8 mouse cellular contexts compared by ENCODE assay signal in genomic region chr5:34761509-34761908, GRCm38 (mm10). TPM values are rescaled to one million over a fixed set of nuclear protein-coding genes. Genes with fewer than 3 reads are reported as not detected.
A peak's percentile ranks its signal among the peaks of the same experiment; 100 is the strongest.
DNase-seq lines count a peak whose midpoint lies in the region; ATAC-seq lines count a peak whose summit lies in the region.

TSS of gene Htt (plus strand) at chr5:34761740.

- WGBS in hindbrain, embryonic 12.5 days, result under 1% methylated on average over 35 of the region's 35 CpGs

- peak within 1 kb of the TSS; percentile 89 for H3K9ac ChIP-seq in hindbrain, embryonic 12.5 days

- ATAC-seq in hindbrain, embryonic 12.5 days (ENCODE audit: low FRiP score), result peak; percentile 99

- H3K4me2 ChIP-seq in hindbrain, embryonic 12.5 days (replicated peaks), result peak within 1 kb of the TSS; percentile 86

- H3K4me3 ChIP-seq in hindbrain, embryonic 12.5 days, result peak within 1 kb of the TSS; percentile 78

- no peaks in the 10 kb centered on the region for H3K9me3 ChIP-seq in hindbrain, embryonic 12.5 days (replicated peaks)

- 0 out of 2 replicates have a peak, but pooled peaks cover 4% of the 10 kb centered on the region for H3K27me3 ChIP-seq in hindbrain, embryonic 12.5 days

- H3K27ac ChIP-seq in hindbrain, embryonic 12.5 days, result peak within 1 kb of the TSS; percentile 94

- H3K36me3 ChIP-seq in hindbrain, embryonic 12.5 days, result no peaks in the 10 kb centered on the region

- DNase-seq in NIH3T3 (ENCODE audit: low read depth), result peak; percentile 98
- peak; percentile 98 to 99 for DNase-seq in cerebellum, postnatal 10 days
- DNase-seq in frontal cortex, postnatal 10 days (ENCODE audit: low spot score in 2 of 2), result peak; percentile 96 to 98
- DNase-seq in layer of hippocampus, postnatal 14 days (ENCODE audit: low spot score in 2 of 2), result peak; percentile 98
- DNase-seq in lung, postnatal 14 days, result peak; percentile 97
- peak; percentile 83 for DNase-seq in retina, adult 2 months (ENCODE audit: low read depth, low spot score)
- DNase-seq in thymus, postnatal 36 days, result peak; percentile 95 to 98

- peaks cover 13% of the 10 kb centered on the region for H3K4me1 ChIP-seq in hindbrain, embryonic 12.5 days

RNA-seq across cellular contexts. Expression of gene Htt, which starts in this region (rescaled TPM):
- polyA plus RNA-seq in hindbrain, embryonic 12.5 days (2016; fragmentation: Nextera tagmentation; extraction: Ambion mirVana), result 19.0 and 20.3 TPM in 2 replicates
- 10 to 100 TPM; 78.0 to 81.2 TPM for total RNA-seq in layer of hippocampus, postnatal 14 days (2021)

Comparison
In these comparisons a context has a peak if more than half of its experiments do, and no peak if none do; other contexts are left out.
1. Peak in every context shown above with its lines: DNase-seq, ATAC-seq, H3K4me3 ChIP-seq and H3K27ac ChIP-seq.